Mouse (Mus musculus) B cell, adult (primary cell): ENCODE measurements around the gene Cd46. TPM values are rescaled to one million over a fixed set of nuclear protein-coding genes. Genes with fewer than 3 reads are reported as not detected.

Source experiments
- total RNA-seq: library from RNA; stranded (reverse); gene quantifications from 4 replicates; pipeline ENCODE4 v1.2.4, GENCODE M21; 2023; ENCODE audit not compliant: inconsistent age

Gene Cd46
- total RNA-seq, result 4.4 to 6.1 TPM (median 5.3 TPM) in 4 replicates

GRCm38 (mm10) chr1:195092220-195092720 lies at the start of gene Cd46:
Gene Cd46, minus strand, starts transcription at chr1:195092249.

GRCm38 (mm10) chr1:195130953-195131674 lies 39.1 kb upstream of the Cd46 start, which contains the start of gene Cr1l:
Gene Cr1l, minus strand, starts transcription at chr1:195131586.

Other genes starting within 250 kb of the Cd46 start
- 0.19 to 0.81 TPM in 2 of 4 replicates, not detected in the others for gene Cd34, start 153.4 kb downstream of the Cd46 start, total RNA-seq
- gene Cr1l, start 39.3 kb upstream of the Cd46 start, total RNA-seq, result 121 to 156 TPM (median 143 TPM) in 4 replicates
- 836 to 891 TPM (median 853 TPM) in 4 replicates for gene Cr2, start 84.5 kb upstream of the Cd46 start, total RNA-seq